Mouse (Mus musculus) lung, embryonic 14.5 days (tissue): Measurements from ENCODE around the gene Tubb4b. TPM values are rescaled to one million over a fixed set of nuclear protein-coding genes. Genes with fewer than 3 reads are reported as not detected.
A peak's percentile ranks its signal among the peaks of the same experiment; 100 is the strongest.

Experiments used
- ATAC-seq: fragments of 200-750 bp; cut with Nextera tagmentation; 2 replicates; pipeline ENCODE4 v1.8.0; 2017; ENCODE audit warnings: mild to moderate bottlenecking, moderate TSS enrichment, moderate library complexity; ENCODE audit not compliant: insufficient read depth
- DNase-seq: peaks from one replicate; pipeline ENCODE4 v3.0.0-alpha.2; 2015
- H3K27ac ChIP-seq: fragments of 300-500 bp; sonication (generic); 2 replicates; pipeline ENCODE4 v1.5.1; 2014; ENCODE audit warnings: low read depth, mild to moderate bottlenecking, moderate library complexity
- H3K27me3 ChIP-seq: fragments of 300-500 bp; sonication (generic); 2 replicates; pipeline ENCODE4 v1.6.1; 2014; ENCODE audit warnings: low read length, control low read depth; ENCODE audit not compliant: insufficient read depth
- H3K36me3 ChIP-seq: fragments of 300-500 bp; sonication (generic); 2 replicates; pipeline ENCODE4 v1.6.1; 2014; ENCODE audit warnings: control low read depth; ENCODE audit not compliant: insufficient read depth
- H3K4me1 ChIP-seq: fragments of 300-500 bp; sonication (generic); 2 replicates; pipeline ENCODE4 v1.6.1; 2014; ENCODE audit warnings: antibody characterized with exemption, control low read depth; ENCODE audit not compliant: insufficient read depth
- H3K4me2 ChIP-seq: fragments of 300-500 bp; sonication (generic); 2 replicates; pipeline ENCODE4 v1.6.1; 2014; ENCODE audit warnings: mild to moderate bottlenecking
- H3K4me3 ChIP-seq: fragments of 300-500 bp; sonication (generic); 2 replicates; pipeline ENCODE4 v1.5.1; 2014; ENCODE audit warnings: low read depth, low read length
- H3K9ac ChIP-seq: fragments of 300-500 bp; sonication (generic); 2 replicates; pipeline ENCODE4 v1.6.1; 2014
- H3K9me3 ChIP-seq: fragments of 300-500 bp; sonication (generic); 2 replicates; pipeline ENCODE4 v1.6.1; 2016; ENCODE audit warnings: low read depth, low read length, control low read depth
- CTCF ChIP-seq: IDR thresholded peaks from 2 replicates; pipeline ENCODE4 v1.5.1; 2016; ENCODE audit warnings: antibody characterized with exemption, low read depth
- WGBS: fragments of 180-500 bp; shearing (Covaris S2); extraction: QIAGEN DNeasy Blood & Tissue Kit; methylation state at CpG from one replicate; pipeline ENCODE4 v1.1.7; 2014; 5-methylcytosine and 5-hydroxymethylcytosine counted together
- polyA plus RNA-seq: library from polyadenylated mRNA; unstranded; fragments of >200 nt; fragmentation: Nextera tagmentation; extraction: Ambion mirVana; gene quantifications from 2 replicates; pipeline ENCODE4 v1.2.1, GENCODE M21; 2014

The Tubb4b gene
- polyA plus RNA-seq, 1 experiment from 2014 or later, result 610 TPM

DNA sequence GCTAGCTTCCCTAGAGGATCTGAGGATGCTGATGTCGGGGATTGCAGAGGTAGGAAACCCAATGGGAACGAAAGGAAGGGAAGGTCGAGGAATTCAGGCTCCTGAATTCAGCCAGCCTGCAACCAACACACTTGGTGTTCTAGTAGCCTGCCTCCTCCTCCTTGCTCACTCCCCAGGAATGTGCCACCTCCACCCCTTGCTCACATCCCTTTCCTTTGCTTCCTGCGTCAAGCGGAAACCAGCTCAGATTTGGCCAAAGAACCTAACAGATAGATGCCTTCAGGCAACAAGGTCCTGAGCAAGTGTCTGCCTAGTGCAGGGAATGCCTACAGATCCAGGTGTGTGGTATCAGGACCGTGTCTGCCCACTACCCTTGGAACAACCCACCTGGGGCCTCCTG is 47.9 kb downstream of the Tubb4b start:
- no peak overlapping the region for H3K27ac ChIP-seq
- 49% methylated on average over 6 of the region's 6 CpGs for WGBS
- DNase-seq (peak; percentile 30), ATAC-seq (no peak)
- H3K9me3 ChIP-seq, result no peaks in the 10 kb centered on the region
- no peak overlapping the region for H3K9ac ChIP-seq
- no peak for TF ChIP-seq CTCF
- no peak overlapping the region for H3K4me2 ChIP-seq
- H3K4me1 ChIP-seq, result peaks cover 15% of the 10 kb centered on the region
- H3K4me3 ChIP-seq, result no peak overlapping the region
- H3K36me3 ChIP-seq, result no peaks in the 10 kb centered on the region
- H3K27me3 ChIP-seq, result peaks cover 35% of the 10 kb centered on the region

DNA sequence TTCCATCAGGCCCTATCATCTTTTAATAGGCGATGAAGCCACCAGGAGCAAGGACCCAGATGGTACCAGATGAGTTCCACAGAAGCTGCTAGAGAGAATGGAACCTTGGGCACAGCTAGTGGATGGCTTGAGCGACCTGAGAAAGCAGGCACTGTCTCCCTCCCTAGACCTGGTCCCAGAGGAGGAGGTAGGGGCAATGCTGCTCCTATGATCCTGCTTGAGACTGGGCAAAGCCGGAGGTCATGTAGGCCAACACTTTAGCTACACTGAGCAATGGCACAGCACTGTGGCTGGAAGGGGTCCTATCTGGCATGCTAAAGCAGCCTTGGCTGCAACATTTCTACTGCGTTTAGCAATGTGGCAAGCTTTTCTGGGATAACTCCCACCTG is 48.8 kb downstream of the Tubb4b start:
- ATAC-seq (no peak), DNase-seq (no peak)
- Histone ChIP-seq H3K36me3 (no peaks in the 10 kb centered on the region), H3K9ac (no peak overlapping the region), H3K27ac (no peak overlapping the region), H3K4me1 (peaks cover 15% of the 10 kb centered on the region), H3K4me2 (no peak overlapping the region), H3K4me3 (no peak overlapping the region), H3K9me3 (no peaks in the 10 kb centered on the region), H3K27me3 (peaks cover 26% of the 10 kb centered on the region)
- TF ChIP-seq CTCF, result no peak
- WGBS, result 80% methylated on average over 4 of the region's 4 CpGs

DNA sequence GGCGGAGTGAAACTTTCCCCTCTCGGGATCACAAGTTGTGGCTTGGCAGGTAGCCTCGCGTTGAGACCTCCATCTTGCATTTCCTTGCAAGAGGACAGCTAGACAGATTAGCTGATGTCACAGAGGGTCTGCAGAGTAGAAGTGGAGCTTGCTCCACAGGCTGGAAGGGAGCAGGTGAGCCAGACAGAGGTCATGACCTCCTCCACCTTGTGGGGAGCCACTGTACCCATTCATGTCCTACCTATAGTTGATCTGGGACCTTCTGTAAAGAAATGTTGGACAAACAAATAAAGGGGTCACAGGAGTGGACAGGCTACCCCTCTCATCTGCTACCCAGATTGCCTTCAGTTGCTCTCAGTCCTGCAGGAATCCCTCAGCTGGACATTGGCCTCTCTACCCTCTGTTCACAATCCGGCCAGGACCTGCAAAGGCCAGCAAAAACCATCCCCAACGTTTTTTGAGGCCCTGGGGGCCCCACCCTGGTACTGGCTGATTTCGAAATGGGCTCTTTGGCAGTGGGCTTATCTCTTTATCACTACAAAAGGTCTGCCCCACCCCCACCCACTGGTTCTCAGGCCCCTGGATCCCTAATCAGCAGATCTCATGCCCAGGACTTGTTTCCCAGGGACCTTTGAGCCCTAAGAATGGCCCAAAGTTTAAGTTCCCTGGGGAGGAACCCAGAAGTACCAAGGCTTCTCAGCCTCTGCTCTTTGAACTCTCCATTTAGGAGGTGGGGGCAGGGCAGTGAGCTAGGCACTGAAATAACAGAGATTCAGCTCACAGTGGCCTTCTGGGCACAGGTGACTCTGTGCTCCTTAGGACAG is 49.4 kb downstream of the Tubb4b start:
- 49% methylated on average over 7 of the region's 7 CpGs for WGBS
- TF ChIP-seq CTCF, result no peak
- Histone ChIP-seq H3K4me3 (no peak overlapping the region), H3K4me1 (peaks cover 15% of the 10 kb centered on the region), H3K4me2 (no peak overlapping the region), H3K36me3 (no peaks in the 10 kb centered on the region), H3K27me3 (peaks cover 22% of the 10 kb centered on the region), H3K27ac (no peak overlapping the region), H3K9ac (no peak overlapping the region), H3K9me3 (no peaks in the 10 kb centered on the region)
- no peak for DNase-seq
- ATAC-seq, result no peak

DNA sequence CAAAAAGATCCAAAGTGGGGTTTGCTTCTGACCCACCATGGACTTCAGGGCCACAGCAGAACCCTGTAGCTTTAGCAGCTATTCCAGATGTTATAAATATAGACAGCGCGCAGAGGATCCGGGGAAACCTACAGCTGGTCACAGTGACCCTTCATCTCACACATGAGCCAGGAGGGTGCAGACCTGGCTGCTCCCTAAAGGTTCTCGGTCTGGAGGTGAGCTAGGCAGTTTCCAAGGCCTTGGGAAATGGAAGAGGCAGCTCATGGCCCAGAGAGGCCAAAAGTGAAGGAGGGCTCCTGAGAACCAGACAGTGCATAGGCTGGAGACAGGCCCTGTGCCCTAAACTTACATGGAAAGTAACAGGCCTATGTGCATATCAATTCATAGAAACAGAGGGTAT is 50.7 kb downstream of the Tubb4b start:
- H3K4me1 ChIP-seq, result peaks cover 15% of the 10 kb centered on the region

DNA sequence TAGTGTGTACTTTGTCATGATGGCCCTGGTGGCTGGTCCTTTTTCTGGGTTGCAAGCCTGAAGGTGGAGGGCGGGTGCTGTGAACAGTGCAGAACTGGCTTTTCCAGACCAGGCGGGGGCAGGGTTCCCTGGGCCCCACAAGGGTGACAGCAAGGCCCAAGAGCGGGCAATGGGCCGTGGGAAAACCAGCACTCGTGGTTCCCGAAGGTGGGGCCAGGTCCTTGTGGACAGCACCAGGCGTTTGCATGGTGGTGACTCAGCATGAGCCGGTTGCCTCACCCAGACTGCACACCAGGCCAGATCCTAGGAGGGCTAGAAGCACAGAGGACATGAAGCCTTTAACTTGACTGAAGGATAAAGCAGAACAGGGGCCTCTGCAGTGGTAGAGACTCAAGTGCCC is 51.9 kb downstream of the Tubb4b start:
- Histone ChIP-seq H3K4me3 (no peak overlapping the region), H3K36me3 (no peaks in the 10 kb centered on the region), H3K27me3 (peaks cover 4% of the 10 kb centered on the region; the same call in 1 of the 2 replicates), H3K4me2 (no peak overlapping the region), H3K9me3 (no peaks in the 10 kb centered on the region), H3K27ac (no peak overlapping the region), H3K4me1 (peaks cover 8% of the 10 kb centered on the region; the same call in 1 of the 2 replicates), H3K9ac (no peak overlapping the region)
- ATAC-seq, result no peak
- 59% methylated on average over 8 of the region's 8 CpGs for WGBS
- no peak for TF ChIP-seq CTCF
- no peak for DNase-seq

More for the DNA sequence above, 50.7 kb downstream of the Tubb4b start:
- H3K4me3 ChIP-seq, result no peak overlapping the region
- no peak for DNase-seq
- peaks cover 14% of the 10 kb centered on the region for H3K27me3 ChIP-seq
- no peaks in the 10 kb centered on the region for H3K36me3 ChIP-seq
- no peak overlapping the region for H3K9ac ChIP-seq
- 88% methylated on average over 4 of the region's 4 CpGs for WGBS
- no peak overlapping the region for H3K27ac ChIP-seq
- no peak overlapping the region for H3K4me2 ChIP-seq
- no peak for ATAC-seq
- no peak for TF ChIP-seq CTCF
- no peaks in the 10 kb centered on the region for H3K9me3 ChIP-seq

Other genes starting within 250 kb of the Tubb4b start
- 106 and 115 TPM in 2 replicates for gene Mrpl41, start 249.6 kb downstream of the Tubb4b start, polyA plus RNA-seq
- gene Pnpla7, start 248.7 kb downstream of the Tubb4b start, polyA plus RNA-seq, result 6.6 and 6.7 TPM in 2 replicates
- 59.9 and 67.8 TPM in 2 replicates for gene Nsmf, start 170.3 kb downstream of the Tubb4b start, polyA plus RNA-seq
- not detected in 2 replicates for gene Entpd8, start 144.4 kb downstream of the Tubb4b start, polyA plus RNA-seq
- 0.41 and 0.68 TPM in 2 replicates for gene Noxa1, start 129.6 kb downstream of the Tubb4b start, polyA plus RNA-seq
- gene Nrarp, start 43.9 kb downstream of the Tubb4b start, polyA plus RNA-seq, result 13.7 and 14.9 TPM in 2 replicates
- 7.5 and 8.2 TPM in 2 replicates for gene Tor4a, start 27.8 kb downstream of the Tubb4b start, polyA plus RNA-seq
- gene Nelfb, start 13.2 kb downstream of the Tubb4b start, polyA plus RNA-seq, result 96.6 and 108 TPM in 2 replicates
- gene Stpg3, start 10.1 kb downstream of the Tubb4b start, polyA plus RNA-seq, result not detected in 2 replicates
- gene Fam166a, start 6.0 kb downstream of the Tubb4b start, polyA plus RNA-seq, result 0.47 TPM in 1 of 2 replicates, not detected in the other
- not detected in 2 replicates for gene Slc34a3, start 9.7 kb upstream of the Tubb4b start, polyA plus RNA-seq
- not detected in 2 replicates for gene Rnf224, start 12.1 kb upstream of the Tubb4b start, polyA plus RNA-seq
- gene Rnf208, start 17.6 kb upstream of the Tubb4b start, polyA plus RNA-seq, result 7.7 and 9.9 TPM in 2 replicates
- not detected in 2 replicates for gene Cysrt1, start 17.8 kb upstream of the Tubb4b start, polyA plus RNA-seq
- 3.5 and 3.6 TPM in 2 replicates for gene AL732309.1, start 22.2 kb upstream of the Tubb4b start, polyA plus RNA-seq
- 14.5 and 16.4 TPM in 2 replicates for gene Tmem203, start 30.7 kb upstream of the Tubb4b start, polyA plus RNA-seq
- 4.7 and 5.0 TPM in 2 replicates for gene Tprn, start 37.9 kb upstream of the Tubb4b start, polyA plus RNA-seq
- 217 and 229 TPM in 2 replicates for gene Ssna1, start 47.7 kb upstream of the Tubb4b start, polyA plus RNA-seq
- 109 and 119 TPM in 2 replicates for gene Anapc2, start 47.8 kb upstream of the Tubb4b start, polyA plus RNA-seq
- not detected in 2 replicates for gene Tmem210, start 63.4 kb upstream of the Tubb4b start, polyA plus RNA-seq
- 0.46 and 0.89 TPM in 2 replicates for gene Lrrc26, start 65.2 kb upstream of the Tubb4b start, polyA plus RNA-seq
- 0.78 and 0.84 TPM in 2 replicates for gene Grin1, start 94.5 kb upstream of the Tubb4b start, polyA plus RNA-seq
- gene Man1b1, start 107.6 kb upstream of the Tubb4b start, polyA plus RNA-seq, result 70.9 and 76.4 TPM in 2 replicates
- 13.9 and 16.6 TPM in 2 replicates for gene Dpp7, start 131.7 kb upstream of the Tubb4b start, polyA plus RNA-seq
- 17.4 and 20.1 TPM in 2 replicates for gene Uap1l1, start 141.0 kb upstream of the Tubb4b start, polyA plus RNA-seq
- gene Sapcd2, start 147.6 kb upstream of the Tubb4b start, polyA plus RNA-seq, result 42.0 and 45.5 TPM in 2 replicates
- gene Entpd2, start 171.2 kb upstream of the Tubb4b start, polyA plus RNA-seq, result 0.92 and 1.2 TPM in 2 replicates
- 19.5 and 20.5 TPM in 2 replicates for gene Npdc1, start 174.6 kb upstream of the Tubb4b start, polyA plus RNA-seq
- gene Fut7, start 198.6 kb upstream of the Tubb4b start, polyA plus RNA-seq, result not detected in 2 replicates
- gene Abca2, start 204.0 kb upstream of the Tubb4b start, polyA plus RNA-seq, result 3.9 and 4.6 TPM in 2 replicates
- 20.0 and 30.2 TPM in 2 replicates for gene Clic3, start 232.1 kb upstream of the Tubb4b start, polyA plus RNA-seq
- gene Paxx, start 236.4 kb upstream of the Tubb4b start, polyA plus RNA-seq, result 15.8 and 23.5 TPM in 2 replicates
- 3.3 and 3.4 TPM in 2 replicates for gene Ptgds, start 245.3 kb upstream of the Tubb4b start, polyA plus RNA-seq